Mouse (Mus musculus) kidney, postnatal 0 days (tissue): Measurements from ENCODE around the gene A530084C06Rik. TPM values are rescaled to one million over a fixed set of nuclear protein-coding genes. Genes with fewer than 3 reads are reported as not detected.

Experiments used
- ATAC-seq: fragments of 200-750 bp; cut with Nextera tagmentation; replicated peaks from 2 replicates; pipeline ENCODE4 v1.8.0; 2017; ENCODE audit warnings: low read depth, moderate number of reproducible peaks, moderate TSS enrichment, moderate library complexity; ENCODE audit not compliant: low FRiP score
- DNase-seq: peaks from one replicate; pipeline ENCODE4 v3.0.0-alpha.2; 2016; ENCODE audit warnings: low spot score
- H3K27ac ChIP-seq: fragments of 300-500 bp; sonication (generic); 2 replicates; pipeline ENCODE4 v1.5.1; 2014; ENCODE audit warnings: mild to moderate bottlenecking
- H3K27me3 ChIP-seq: fragments of 300-500 bp; sonication (generic); 2 replicates; pipeline ENCODE4 v1.6.1; 2014; ENCODE audit warnings: low read length, mixed read lengths; ENCODE audit not compliant: insufficient read depth
- H3K36me3 ChIP-seq: fragments of 300-500 bp; sonication (generic); 2 replicates; pipeline ENCODE4 v1.6.1; 2014; ENCODE audit warnings: low read length, mixed read lengths; ENCODE audit not compliant: insufficient read depth
- H3K4me1 ChIP-seq: fragments of 300-500 bp; sonication (generic); replicated peaks from 2 replicates; pipeline ENCODE4 v1.6.1; 2014; ENCODE audit warnings: antibody characterized with exemption, low read length, mixed read lengths; ENCODE audit not compliant: insufficient read depth
- H3K4me2 ChIP-seq: fragments of 300-500 bp; sonication (generic); 2 replicates; pipeline ENCODE4 v1.6.1; 2014; ENCODE audit warnings: mild to moderate bottlenecking, low read length, moderate library complexity, mixed read lengths
- H3K4me3 ChIP-seq: fragments of 300-500 bp; sonication (generic); replicated peaks from 2 replicates; pipeline ENCODE4 v1.5.1; 2014; ENCODE audit warnings: low read depth, low read length
- H3K9ac ChIP-seq: fragments of 300-500 bp; sonication (generic); 2 replicates; pipeline ENCODE4 v1.6.1; 2014; ENCODE audit warnings: low read depth, low read length
- H3K9me3 ChIP-seq: fragments of 300-500 bp; sonication (generic); replicated peaks from 2 replicates; pipeline ENCODE4 v1.6.1; 2016; ENCODE audit warnings: low read length, inconsistent platforms, mixed read lengths
- CTCF ChIP-seq: IDR thresholded peaks from 2 replicates; pipeline ENCODE4 v1.5.1; 2016; ENCODE audit warnings: antibody characterized with exemption, low read depth, mild to moderate bottlenecking, moderate library complexity
- WGBS: fragments of 180-500 bp; shearing (Covaris S2); extraction: QIAGEN DNeasy Blood & Tissue Kit; methylation state at CpG from one replicate; pipeline ENCODE4 v1.1.7; 2014; 5-methylcytosine and 5-hydroxymethylcytosine counted together
- polyA plus RNA-seq: library from polyadenylated mRNA; unstranded; fragments of >200 nt; fragmentation: Nextera tagmentation; extraction: Ambion mirVana; gene quantifications from 2 replicates; pipeline ENCODE4 v1.2.1, GENCODE M21; 2015

The A530084C06Rik gene
- polyA plus RNA-seq, 1 experiment from 2014 or later: not detected

- no peak for DNase-seq
- ATAC-seq: no peak
- H3K27me3 ChIP-seq: peaks cover 37% of the 10 kb centered on the region
Measured at GRCm38 (mm10) chr13:31564394-31564793, 5.3 kb upstream of the A530084C06Rik start.

GRCm38 (mm10) chr13:31559419-31560144, 449 bp upstream of the A530084C06Rik start:
- H3K36me3 ChIP-seq: no peaks in the 10 kb centered on the region
- peak; percentile 77 for TF ChIP-seq CTCF
- DNase-seq (peak; percentile 64), ATAC-seq (peak; percentile 75)
- peaks cover 73% of the 10 kb centered on the region for H3K27me3 ChIP-seq
- WGBS: under 1% methylated on average over 87 of the region's 92 CpGs
- peak overlapping the region; percentile 59 for H3K4me3 ChIP-seq
- no peaks in the 10 kb centered on the region for H3K9me3 ChIP-seq
- H3K4me1 ChIP-seq: peaks cover 30% of the 10 kb centered on the region
- H3K9ac ChIP-seq: peak overlapping the region; percentile 65
- peak overlapping the region; percentile 98 for H3K4me2 ChIP-seq
- peak overlapping the region; percentile 72; the same call in 1 of the 2 replicates for H3K27ac ChIP-seq

More at GRCm38 (mm10) chr13:31564394-31564793, 5.3 kb upstream of the A530084C06Rik start:
- no peak overlapping the region for H3K4me3 ChIP-seq
- WGBS: 38% methylated on average over 6 of the region's 6 CpGs
- H3K9ac ChIP-seq: no peak overlapping the region
- H3K4me2 ChIP-seq: no peak overlapping the region
- H3K27ac ChIP-seq: no peak overlapping the region
- H3K36me3 ChIP-seq: no peaks in the 10 kb centered on the region
- peaks cover 3% of the 10 kb centered on the region for H3K4me1 ChIP-seq
- H3K9me3 ChIP-seq: no peaks in the 10 kb centered on the region
- no peak for TF ChIP-seq CTCF

DNA sequence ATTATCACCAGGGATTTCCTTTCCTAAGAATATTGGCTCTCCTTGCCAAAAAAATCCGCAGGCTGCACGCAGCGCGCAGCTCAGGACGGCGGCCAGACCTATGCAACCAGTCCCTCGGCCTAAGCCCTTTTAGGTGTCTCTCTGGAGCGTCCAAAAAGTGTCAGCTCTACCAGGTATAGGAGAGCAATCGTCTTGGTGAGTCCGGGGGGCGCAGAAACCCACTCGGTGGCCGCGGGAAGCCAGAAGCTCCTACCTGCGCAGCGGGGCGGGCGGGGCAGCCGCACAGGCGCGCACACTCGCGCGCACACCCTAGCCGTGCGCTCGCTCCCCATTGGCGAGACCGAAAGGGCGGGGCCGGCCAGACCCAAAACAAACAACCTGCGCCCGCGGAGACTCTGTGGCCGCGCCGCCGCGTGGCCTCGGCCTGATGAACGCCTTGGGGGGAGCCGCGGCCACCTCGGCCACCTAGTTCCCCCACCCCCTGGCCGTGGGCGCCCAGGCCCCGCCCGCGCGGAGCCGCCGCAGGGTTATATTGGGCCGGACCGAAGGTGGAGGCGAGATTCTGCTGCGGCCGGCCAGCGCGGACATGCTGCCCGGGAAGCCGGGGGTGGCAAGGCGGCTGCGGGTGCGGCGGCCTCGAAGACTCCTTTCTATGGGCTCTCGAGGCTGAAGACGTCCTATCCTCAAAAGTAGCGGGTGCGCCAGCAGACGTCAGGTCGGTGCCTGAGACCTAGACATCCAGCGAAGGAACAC, 1.2 kb downstream of the A530084C06Rik start:
- ATAC-seq: peak; percentile 77
- H3K27ac ChIP-seq: 0 out of 2 replicates have a peak overlapping the region, but pooled peaks have one; percentile 15
- no peaks in the 10 kb centered on the region for H3K36me3 ChIP-seq
- peak overlapping the region; percentile 65 for H3K9ac ChIP-seq
- no peak for TF ChIP-seq CTCF
- DNase-seq: peak; percentile 26
- no peaks in the 10 kb centered on the region for H3K9me3 ChIP-seq
- WGBS: under 1% methylated on average over 71 of the region's 73 CpGs
- H3K4me2 ChIP-seq: peak overlapping the region; percentile 98
- peaks cover 73% of the 10 kb centered on the region for H3K27me3 ChIP-seq
- H3K4me1 ChIP-seq: peaks cover 30% of the 10 kb centered on the region
- H3K4me3 ChIP-seq: peak overlapping the region; percentile 59

GRCm38 (mm10) chr13:31556964-31557767, 2.0 kb downstream of the A530084C06Rik start:
- Histone ChIP-seq H3K27me3 (peaks cover 68% of the 10 kb centered on the region), H3K4me1 (peaks cover 30% of the 10 kb centered on the region), H3K9ac (0 out of 2 replicates have a peak overlapping the region, but pooled peaks have one; percentile 65), H3K4me2 (peak overlapping the region; percentile 98), H3K9me3 (no peaks in the 10 kb centered on the region), H3K4me3 (peak overlapping the region; percentile 59), H3K36me3 (no peaks in the 10 kb centered on the region), H3K27ac (no peak overlapping the region)
- DNase-seq: no peak
- ATAC-seq: no peak
- WGBS: 6% methylated on average over 24 of the region's 24 CpGs
- TF ChIP-seq CTCF: no peak

DNA sequence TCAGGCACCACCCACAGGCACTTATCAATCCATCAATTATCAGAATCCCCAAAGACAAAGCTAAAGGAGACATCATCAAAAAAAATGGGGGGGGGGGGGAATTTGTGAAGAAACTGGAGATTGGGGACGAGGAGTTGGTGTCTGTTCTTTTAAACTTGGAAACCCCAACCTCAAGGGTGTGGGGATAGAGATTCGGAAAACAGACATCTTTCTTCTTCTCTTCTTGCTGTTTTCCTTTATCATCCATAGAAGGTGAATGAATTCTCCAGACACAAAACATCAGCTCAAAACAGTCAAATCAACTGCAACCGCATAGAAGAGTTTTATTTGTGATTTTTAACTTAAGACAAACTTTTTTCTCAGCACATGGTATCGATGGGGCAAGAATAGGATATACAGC, 3.3 kb downstream of the A530084C06Rik start, which contains the start of gene Foxq1:
Gene Foxq1 (plus strand): TSS at position 301 of the 400 bp plus-strand sequence.
- Histone ChIP-seq H3K9me3 (no peaks in the 10 kb centered on the region), H3K4me3 (no peak within 1 kb of the TSS), H3K4me2 (peak within 1 kb of the TSS; percentile 98; the same call in 1 of the 2 replicates), H3K9ac (no peak within 1 kb of the TSS), H3K27ac (no peak within 1 kb of the TSS), H3K4me1 (peaks cover 30% of the 10 kb centered on the region), H3K27me3 (peaks cover 55% of the 10 kb centered on the region), H3K36me3 (no peaks in the 10 kb centered on the region)
- no peak for TF ChIP-seq CTCF
- 82% methylated on average over 4 of the region's 4 CpGs for WGBS
- DNase-seq: no peak
- no peak for ATAC-seq

DNA sequence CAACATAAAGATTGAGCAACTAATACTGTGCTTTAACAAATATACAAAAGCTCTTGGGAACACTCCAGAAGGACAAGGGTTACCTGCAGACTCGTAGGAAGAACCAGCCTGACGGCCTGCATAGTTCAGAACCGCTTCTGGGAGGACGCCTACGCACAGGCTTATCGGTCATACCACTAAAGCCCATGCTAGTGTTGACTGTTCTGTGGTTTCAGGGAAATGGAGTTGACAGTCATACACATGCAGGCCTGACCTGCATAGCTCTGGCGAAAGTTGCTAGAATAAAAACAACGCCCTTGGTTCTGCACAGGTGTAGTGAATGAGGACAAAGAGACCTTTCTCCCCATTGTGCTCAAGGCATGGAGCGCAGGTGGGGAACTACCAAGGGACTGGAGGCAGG, 11.5 kb downstream of the A530084C06Rik start:
- H3K36me3 ChIP-seq: no peaks in the 10 kb centered on the region
- ATAC-seq (no peak), DNase-seq (no peak)
- no peak overlapping the region for H3K4me2 ChIP-seq
- H3K27me3 ChIP-seq: no peaks in the 10 kb centered on the region
- H3K27ac ChIP-seq: no peak overlapping the region
- H3K4me1 ChIP-seq: no peaks in the 10 kb centered on the region
- H3K4me3 ChIP-seq: no peak overlapping the region
- WGBS: 79% methylated on average over 9 of the region's 9 CpGs
- H3K9ac ChIP-seq: no peak overlapping the region
- no peak for TF ChIP-seq CTCF
- H3K9me3 ChIP-seq: no peaks in the 10 kb centered on the region
